Mouse (Mus musculus) CH12.LX (cell line): ENCODE measurements around the gene Ston2. TPM values are rescaled to one million over a fixed set of nuclear protein-coding genes. Genes with fewer than 3 reads are reported as not detected.

Source experiments
- DNase-seq: peaks from one replicate; pipeline ENCODE4 v3.0.0-alpha.2; 2013; ENCODE audit errors: extremely low read depth
- H3K27ac ChIP-seq: 2 replicates; pipeline ENCODE4 v1.5.1; 2012; ENCODE audit warnings: low read depth, mild to moderate bottlenecking, control low read depth, moderate library complexity; ENCODE audit not compliant: insufficient read depth
- H3K27me3 ChIP-seq: replicated peaks from 2 replicates; pipeline ENCODE3; 2012; ENCODE audit warnings: inconsistent platforms
- H3K36me3 ChIP-seq, 2 experiments: replicated peaks in 1 of 2; 2 replicates each; pipeline versions ENCODE3 to v1.6.1; 2012; ENCODE audit warnings: inconsistent platforms in 1 of 2, low read length in 1 of 2, mild to moderate bottlenecking in 1 of 2, mixed read lengths in 1 of 2, moderate library complexity in 1 of 2; ENCODE audit not compliant: control insufficient read depth in 1 of 2, insufficient read depth in 1 of 2
- H3K4me1 ChIP-seq, 2 experiments: 2 replicates each; pipeline ENCODE4 v1.6.1; 2012; ENCODE audit warnings: inconsistent platforms in 1 of 2, moderate library complexity in 1 of 2; ENCODE audit not compliant: insufficient read depth in 2 of 2, control insufficient read depth in 1 of 2
- H3K4me2 ChIP-seq: 2 replicates; pipeline ENCODE4 v1.6.1; 2012; ENCODE audit warnings: low read depth, mild to moderate bottlenecking, control low read depth; ENCODE audit not compliant: poor library complexity, insufficient read depth, severe bottlenecking
- H3K4me3 ChIP-seq, 3 experiments: fragments of 150-350 bp in 1 of 3; sonication (generic) in 1 of 3; replicated peaks in 1 of 3; 2 replicates each; pipeline versions ENCODE3 to v1.5.1; 2011 to 2012; ENCODE audit warnings: low read depth in 2 of 3, low read length in 2 of 3, mild to moderate bottlenecking in 2 of 3, moderate library complexity in 2 of 3, control low read depth in 1 of 3, improper control_type of control experiment in 1 of 3, inconsistent platforms in 1 of 3, mixed read lengths in 1 of 3; ENCODE audit not compliant: poor library complexity in 1 of 3
- H3K79me2 ChIP-seq: replicated peaks from 2 replicates; pipeline ENCODE4 v1.6.1; 2012; ENCODE audit warnings: mild to moderate bottlenecking, moderate library complexity; ENCODE audit not compliant: control insufficient read depth, poor library complexity, insufficient read depth, severe bottlenecking; ENCODE audit errors: extremely low read depth
- H3K9ac ChIP-seq: 2 replicates; pipeline ENCODE4 v1.6.1; 2012; ENCODE audit warnings: low read depth, mild to moderate bottlenecking, control low read depth, moderate library complexity; ENCODE audit not compliant: insufficient read depth
- H3K9me3 ChIP-seq: replicated peaks from 2 replicates; pipeline ENCODE3; 2012; ENCODE audit warnings: low read length, inconsistent platforms, mixed read lengths
- BHLHE40 ChIP-seq: IDR thresholded peaks from 2 replicates; pipeline ENCODE4 v1.6.1; 2011; ENCODE audit warnings: mild to moderate bottlenecking, low read depth, low read length, improper control_type of control experiment
- CHD1 ChIP-seq: IDR thresholded peaks from 2 replicates; pipeline ENCODE4 v1.6.1; 2012; ENCODE audit warnings: low read depth, low read length, improper control_type of control experiment, inconsistent platforms
- CTCF ChIP-seq, 2 experiments: IDR thresholded peaks in 1 of 2; conservative IDR thresholded peaks in 1 of 2; 2 replicates each; pipeline ENCODE4 v1.5.1; 2011 to 2012; ENCODE audit warnings: low read depth in 2 of 2, low read length in 2 of 2, improper control_type of control experiment in 1 of 2, inconsistent platforms in 1 of 2, mild to moderate bottlenecking in 1 of 2, moderate library complexity in 1 of 2
- ELF1 ChIP-seq: IDR thresholded peaks from 2 replicates; pipeline ENCODE4 v1.6.1; 2014; ENCODE audit warnings: low read depth, mild to moderate bottlenecking, inconsistent platforms, low read length, improper control_type of control experiment
- EP300 ChIP-seq: IDR thresholded peaks from 2 replicates; pipeline ENCODE4 v1.6.1; 2011; ENCODE audit warnings: low read length, improper control_type of control experiment
- GABPA ChIP-seq: IDR thresholded peaks from 2 replicates; pipeline ENCODE4 v1.6.1; 2012; ENCODE audit warnings: low read depth, low read length, improper control_type of control experiment, inconsistent platforms; ENCODE audit not compliant: insufficient replicate concordance
- HCFC1 ChIP-seq: IDR thresholded peaks from 2 replicates; pipeline ENCODE4 v1.6.1; 2012; ENCODE audit warnings: low read depth, mild to moderate bottlenecking, inconsistent platforms, low read length, improper control_type of control experiment
- IRF4 ChIP-seq: IDR thresholded peaks from 2 replicates; pipeline ENCODE4 v1.6.1; 2014; ENCODE audit warnings: low read depth, mild to moderate bottlenecking, inconsistent platforms, low read length, improper control_type of control experiment
- JUN ChIP-seq: IDR thresholded peaks from 2 replicates; pipeline ENCODE4 v1.6.1; 2011; ENCODE audit warnings: low read depth, mild to moderate bottlenecking, low read length, improper control_type of control experiment, moderate library complexity; ENCODE audit not compliant: insufficient read depth
- JUND ChIP-seq: conservative IDR thresholded peaks from 2 replicates; pipeline ENCODE4 v1.6.1; 2011; ENCODE audit warnings: low read depth, low read length, improper control_type of control experiment
- KAT2A ChIP-seq: IDR thresholded peaks from 2 replicates; pipeline ENCODE4 v1.6.1; 2012; ENCODE audit warnings: low read length, improper control_type of control experiment, inconsistent platforms; ENCODE audit not compliant: insufficient replicate concordance
- MAFK ChIP-seq: IDR thresholded peaks from 2 replicates; pipeline ENCODE4 v1.6.1; 2011; ENCODE audit warnings: low read length, improper control_type of control experiment; ENCODE audit not compliant: insufficient replicate concordance
- MAZ ChIP-seq: IDR thresholded peaks from 2 replicates; pipeline ENCODE4 v1.6.1; 2012; ENCODE audit warnings: low read depth, mild to moderate bottlenecking, inconsistent platforms, low read length, improper control_type of control experiment, moderate library complexity
- MEF2A ChIP-seq: IDR thresholded peaks from 2 replicates; pipeline ENCODE4 v1.6.1; 2014; ENCODE audit warnings: low read depth, mild to moderate bottlenecking, inconsistent platforms, low read length, improper control_type of control experiment, borderline replicate concordance
- MXI1 ChIP-seq: IDR thresholded peaks from 2 replicates; pipeline ENCODE4 v1.6.1; 2011; ENCODE audit warnings: mild to moderate bottlenecking, low read depth, low read length, improper control_type of control experiment
- MYC ChIP-seq: IDR thresholded peaks from 2 replicates; pipeline ENCODE4 v1.6.1; 2011; ENCODE audit warnings: low read depth, mild to moderate bottlenecking, improper control_type of control experiment, low read length
- NRF1 ChIP-seq: IDR thresholded peaks from 2 replicates; pipeline ENCODE4 v1.6.1; 2014; ENCODE audit warnings: low read depth, mild to moderate bottlenecking, inconsistent platforms, low read length, improper control_type of control experiment, moderate library complexity
- POLR2A ChIP-seq: IDR thresholded peaks from 2 replicates; pipeline ENCODE4 v1.6.1; 2011; ENCODE audit warnings: low read depth, mild to moderate bottlenecking, improper control_type of control experiment, low read length
- RAD21 ChIP-seq: IDR thresholded peaks from 2 replicates; pipeline ENCODE4 v1.6.1; 2011; ENCODE audit warnings: low read depth, mild to moderate bottlenecking, low read length, improper control_type of control experiment, moderate library complexity
- RCOR1 ChIP-seq: conservative IDR thresholded peaks from 2 replicates; pipeline ENCODE4 v1.6.1; 2012; ENCODE audit warnings: low read depth, mild to moderate bottlenecking, inconsistent platforms, low read length, improper control_type of control experiment
- SMC3 ChIP-seq: IDR thresholded peaks from 2 replicates; pipeline ENCODE4 v1.6.1; 2011; ENCODE audit warnings: low read depth, low read length, improper control_type of control experiment
- TBP ChIP-seq: conservative IDR thresholded peaks from 2 replicates; pipeline ENCODE4 v1.6.1; 2011; ENCODE audit warnings: low read depth, low read length, improper control_type of control experiment
- TCF12 ChIP-seq: IDR thresholded peaks from 2 replicates; pipeline ENCODE4 v1.6.1; 2014; ENCODE audit warnings: low read depth, mild to moderate bottlenecking, inconsistent platforms, low read length, improper control_type of control experiment
- USF1 ChIP-seq: IDR thresholded peaks from 2 replicates; pipeline ENCODE4 v1.6.1; 2014; ENCODE audit warnings: low read depth, mild to moderate bottlenecking, inconsistent platforms, low read length, improper control_type of control experiment
- ZC3H11A ChIP-seq: IDR thresholded peaks from 2 replicates; pipeline ENCODE4 v1.6.1; 2012; ENCODE audit warnings: low read depth, mild to moderate bottlenecking, inconsistent platforms, low read length, improper control_type of control experiment
- ZKSCAN1 ChIP-seq: IDR thresholded peaks from 2 replicates; pipeline ENCODE4 v1.6.1; 2012; ENCODE audit warnings: low read depth, inconsistent platforms, low read length, improper control_type of control experiment, borderline replicate concordance
- ZNF384 ChIP-seq: IDR thresholded peaks from 2 replicates; pipeline ENCODE4 v1.6.1; 2012; ENCODE audit warnings: low read depth, low read length, improper control_type of control experiment, inconsistent platforms
- dilution Hi-C: fragments of 300-500 bp; cut with MboI; formaldehyde crosslinking; loops from 2 replicates; pipeline ENCODE4 v1.14.3; 2020; ENCODE audit warnings: low sequenced_read_pairs; ENCODE audit not compliant: extremely low pct_unique_long_range_greater_than_20kb, extremely low pct_ligation_motif_present
- in situ Hi-C: fragments of 300-500 bp; cut with MboI; formaldehyde crosslinking; loops from 3 replicates; pipeline ENCODE4 v1.14.3; 2019; ENCODE audit warnings: low sequenced_read_pairs, low pct_ligation_motif_present, low pct_unique_long_range_greater_than_20kb, mixed read lengths
- polyA plus RNA-seq: library from polyadenylated mRNA; unstranded; fragments of >175 nt; gene quantifications from 2 replicates; pipeline ENCODE4 v1.2.1, GENCODE M21; 2012; ENCODE audit warnings: low read depth; ENCODE audit not compliant: insufficient read length
- total RNA-seq, 2 experiments: library from RNA; depleted of rRNA; stranded (reverse); fragments of 300-350 nt in 1 of 2; fragments of >200 nt in 1 of 2; gene quantifications; 2 replicates each; pipeline ENCODE4 v1.2.3; 2012 to 2014

Gene Ston2
- total and polyA plus RNA-seq, 3 experiments, result 0.21 to 0.34 TPM; not detected in 1

- no peak overlapping the region for H3K4me2 ChIP-seq
- DNase-seq, result no peak
- peaks cover 12 to 24% of the 10 kb centered on the region in 2 experiments for H3K4me1 ChIP-seq
- H3K36me3 ChIP-seq, result no peaks in the 10 kb centered on the region
- no peak overlapping the region for H3K9ac ChIP-seq
- TF ChIP-seq EP300 (no peak), RAD21 (no peak), IRF4 (no peak), HCFC1 (no peak), JUN (no peak), SMC3 (no peak), MAFK (no peak), CTCF (conservative IDR thresholded peaks at IDR 0.05 in 1 of 2, IDR thresholded peaks at IDR 0.05 in 1 of 2; ENCODE audit: low read depth in 2 of 2, low read length in 2 of 2) (no peak), MYC (no peak), BHLHE40 (no peak), USF1 (no peak), MXI1 (no peak), ELF1 (no peak), MAZ (no peak), TCF12 (no peak), JUND (no peak), NRF1 (no peak), ZKSCAN1 (no peak)
- no peaks in the 10 kb centered on the region for H3K27me3 ChIP-seq
- in situ Hi-C loops, result loop anchor here (25.0 kb wide), 1 partner anchor 229 kb away; no protein-coding TSS in a partner anchor
- no peaks in the 10 kb centered on the region for H3K79me2 ChIP-seq
- no peak overlapping the region for H3K4me3 ChIP-seq
- no peaks in the 10 kb centered on the region for H3K9me3 ChIP-seq
- no peak overlapping the region for H3K27ac ChIP-seq
- dilution Hi-C loops, result no loop called here
Measured at GRCm38 (mm10) chr12:91641133-91641532, 147.1 kb downstream of the Ston2 start.

- H3K79me2 ChIP-seq, result no peaks in the 10 kb centered on the region
- H3K9ac ChIP-seq, result no peak overlapping the region
- H3K4me2 ChIP-seq, result no peak overlapping the region
- peak; percentile 57 for DNase-seq
- no peaks in the 10 kb centered on the region for H3K9me3 ChIP-seq
- H3K36me3 ChIP-seq, result no peaks in the 10 kb centered on the region
- no peaks in the 10 kb centered on the region for H3K27me3 ChIP-seq
- dilution Hi-C loops, result no loop called here
- H3K4me3 ChIP-seq, result no peak overlapping the region
- H3K4me1 ChIP-seq, result peaks cover 12 to 23% of the 10 kb centered on the region in 2 experiments
- TF ChIP-seq KAT2A, result no peak
- peak; percentile 89 for TF ChIP-seq RAD21
- no peak for TF ChIP-seq POLR2A
- TF ChIP-seq TBP, result no peak
- peak; percentile 60 to 90 for TF ChIP-seq CTCF (conservative IDR thresholded peaks at IDR 0.05 in 1 of 2, IDR thresholded peaks at IDR 0.05 in 1 of 2; ENCODE audit: low read depth in 2 of 2, low read length in 2 of 2)
- no peak for TF ChIP-seq GABPA
- TF ChIP-seq ZNF384, result no peak
- no peak for TF ChIP-seq RCOR1
- 0 out of 2 replicates have a peak, but pooled peaks have one; percentile 27 for TF ChIP-seq MEF2A
- TF ChIP-seq SMC3, result peak; percentile 87
- no peak for TF ChIP-seq BHLHE40
- no peak for TF ChIP-seq NRF1
- TF ChIP-seq ZC3H11A, result peak; percentile 75
- no peak for TF ChIP-seq IRF4
- TF ChIP-seq CHD1, result no peak
- no peak for TF ChIP-seq MXI1
- TF ChIP-seq USF1, result no peak
- TF ChIP-seq JUND, result 0 out of 2 replicates have a peak, but pooled peaks have one; percentile 12
- TF ChIP-seq, all 38 proteins: peak for 6
- in situ Hi-C loops, result loop anchor here (25.0 kb wide), 1 partner anchor 228 kb away; no protein-coding TSS in a partner anchor
- no peak overlapping the region for H3K27ac ChIP-seq
Measured at GRCm38 (mm10) chr12:91640712-91641111, 147.5 kb downstream of the Ston2 start.
